ENCODE assay signal across 8 mouse cellular contexts in the genomic region with DNA sequence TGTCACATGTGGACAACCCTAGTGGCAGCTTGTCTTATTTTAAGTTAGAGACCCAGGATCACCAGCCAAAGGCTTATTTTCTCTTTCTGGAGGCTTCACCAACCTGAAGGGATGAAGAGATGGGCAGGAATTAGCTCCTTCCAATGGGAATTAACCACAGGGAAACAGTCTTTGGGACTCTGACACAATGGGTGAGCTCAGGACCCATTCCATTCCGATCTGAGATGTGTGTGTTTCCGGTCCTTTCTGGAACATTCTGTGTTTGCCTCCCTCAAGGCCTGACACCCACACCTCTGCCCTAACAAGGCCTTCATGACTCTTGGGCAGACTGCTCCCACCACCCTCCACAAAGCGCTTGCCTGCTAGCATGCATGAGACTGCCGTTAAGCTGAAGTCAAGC. TPM values are rescaled to one million over a fixed set of nuclear protein-coding genes. Genes with fewer than 3 reads are reported as not detected.
DNase-seq lines count a peak whose midpoint lies in the region; ATAC-seq lines count a peak whose summit lies in the region.

A gene (plus strand): TSS at position 301 of the 400 bp plus-strand sequence.

- WGBS in heart, embryonic 15.5 days = 64% methylated on average over 4 of the region's 4 CpGs
- 73% methylated on average over 4 of the region's 4 CpGs for WGBS in heart, embryonic 16.5 days
- WGBS in midbrain, embryonic 10.5 days = 88% methylated on average over 4 of the region's 4 CpGs

- H3K27me3 ChIP-seq in heart, embryonic 15.5 days = no peaks in the 10 kb centered on the region
- no peaks in the 10 kb centered on the region for H3K27me3 ChIP-seq in heart, embryonic 16.5 days (ENCODE audit: control insufficient read depth, insufficient read depth, low read length)
- H3K27me3 ChIP-seq in midbrain, embryonic 10.5 days (ENCODE audit: low read depth, poor library complexity, severe bottlenecking) = no peaks in the 10 kb centered on the region

- peak within 1 kb of the TSS; percentile 42 for H3K4me2 ChIP-seq in heart, embryonic 15.5 days
- peak within 1 kb of the TSS; percentile 41 for H3K4me2 ChIP-seq in heart, embryonic 16.5 days (ENCODE audit: low read depth, low read length)

- H3K36me3 ChIP-seq in heart, embryonic 15.5 days = no peaks in the 10 kb centered on the region
- H3K36me3 ChIP-seq in heart, embryonic 16.5 days (ENCODE audit: control insufficient read depth, insufficient read depth) = no peaks in the 10 kb centered on the region
- no peaks in the 10 kb centered on the region for H3K36me3 ChIP-seq in midbrain, embryonic 10.5 days

- intact Hi-C loops in heart, postnatal 36 days (cut with DNase I) = loop anchor here (2.0 to 5.0 kb wide), 2 partner anchors 88 to 163 kb away; a partner anchor contains a TSS

- no peak for DNase-seq in heart, postnatal 36 days
- DNase-seq in adrenal gland, postnatal 10 days = no peak
- DNase-seq in midbrain, embryonic 10.5 days (ENCODE audit: low spot score) = no peak
- DNase-seq in thymus, adult 18-20 months = no peak
- no peak for DNase-seq in right cerebral cortex, postnatal 4 days
- no peak for DNase-seq in spleen, postnatal 36 days (ENCODE audit: low spot score in 2 of 2)

- H3K4me1 ChIP-seq in heart, embryonic 15.5 days (replicated peaks) = peaks cover 34% of the 10 kb centered on the region
- H3K4me1 ChIP-seq in heart, embryonic 16.5 days (ENCODE audit: control insufficient read depth, insufficient read depth, low read length) = peaks cover 33% of the 10 kb centered on the region
- peaks cover 85% of the 10 kb centered on the region for H3K4me1 ChIP-seq in midbrain, embryonic 10.5 days

- peak within 1 kb of the TSS; percentile 12; the same call in 1 of the 2 replicates for H3K4me3 ChIP-seq in heart, embryonic 15.5 days
- no peak within 1 kb of the TSS; the same call in 1 of the 2 replicates for H3K4me3 ChIP-seq in heart, embryonic 16.5 days (ENCODE audit: low read length)
- 0 out of 2 replicates have a peak within 1 kb of the TSS, but pooled peaks have one; percentile 7 for H3K4me3 ChIP-seq in midbrain, embryonic 10.5 days

- ATAC-seq in heart, embryonic 15.5 days (replicated peaks; ENCODE audit: insufficient number of reproducible peaks, insufficient read depth, low FRiP score, low read depth) = no peak
- ATAC-seq in heart, embryonic 16.5 days (replicated peaks; ENCODE audit: extremely low read depth, insufficient read depth, low FRiP score) = no peak

- peak within 1 kb of the TSS; percentile 96 for H3K27ac ChIP-seq in heart, embryonic 15.5 days
- peak within 1 kb of the TSS; percentile 96 for H3K27ac ChIP-seq in heart, embryonic 16.5 days (ENCODE audit: low read length)
- peak within 1 kb of the TSS; percentile 90 for H3K27ac ChIP-seq in midbrain, embryonic 10.5 days (replicated peaks)

- peak within 1 kb of the TSS; percentile 46 for H3K9ac ChIP-seq in heart, embryonic 15.5 days
- H3K9ac ChIP-seq in heart, embryonic 16.5 days (ENCODE audit: low read length) = peak within 1 kb of the TSS; percentile 69

- no peaks in the 10 kb centered on the region for H3K9me3 ChIP-seq in heart, embryonic 15.5 days (replicated peaks)
- no peaks in the 10 kb centered on the region for H3K9me3 ChIP-seq in heart, embryonic 16.5 days (replicated peaks; ENCODE audit: control insufficient read depth, low read length)
- H3K9me3 ChIP-seq in midbrain, embryonic 10.5 days (replicated peaks) = no peaks in the 10 kb centered on the region

RNA-seq across cellular contexts. Expression of the gene that starts here (rescaled TPM):
- 5.3 and 5.8 TPM in 2 replicates for polyA plus RNA-seq in heart, embryonic 15.5 days (2015; fragmentation: Nextera tagmentation; extraction: Ambion mirVana)
- total RNA-seq in heart, postnatal 36 days (2021) = 1 to 10 TPM; 3.8 to 4.1 TPM
- 10 to 100 TPM; 12.9 to 19.6 TPM for total RNA-seq in adrenal gland, postnatal 10 days (2021)
- polyA plus RNA-seq in heart, embryonic 16.5 days (2015; fragmentation: Nextera tagmentation; extraction: Ambion mirVana) = 5.4 and 6.5 TPM in 2 replicates
- polyA plus RNA-seq in midbrain, embryonic 10.5 days (2016; fragmentation: Nextera tagmentation; extraction: Ambion mirVana) = 7.2 and 7.9 TPM in 2 replicates
